Mouse (Mus musculus) lung, postnatal 4 days (tissue): ENCODE data around the gene Clasrp.
"Not testable (repeated sequence)": the region's sequence is repeated elsewhere in the genome, so short reads cannot be mapped to it uniquely, and the experiment has no call there.

Experiments used
- DNase-seq, 2 experiments: peaks; one replicate each; pipeline ENCODE4 v3.0.0; 2021

The Clasrp gene

GRCm38 (mm10) chr7:19607291-19607690, 3.0 kb upstream of the Clasrp start:
- DNase-seq = no peak

GRCm38 (mm10) chr7:19604606-19605214, 424 bp upstream of the Clasrp start:
- DNase-seq = not testable (repeated sequence)

GRCm38 (mm10) chr7:19603055-19603454, 1.2 kb downstream of the Clasrp start:
- DNase-seq = peak in 1 of 2 experiments; percentile 16

- DNase-seq = no peak
Measured at GRCm38 (mm10) chr7:19600562-19600961, 3.7 kb downstream of the Clasrp start.

GRCm38 (mm10) chr7:19593061-19593730, 11.1 kb downstream of the Clasrp start:
- no peak for DNase-seq

GRCm38 (mm10) chr7:19589917-19590316, 14.4 kb downstream of the Clasrp start:
- peak; percentile 52 to 83 for DNase-seq

- DNase-seq = peak; percentile 51 to 69
Measured at GRCm38 (mm10) chr7:19589207-19589606, 15.1 kb downstream of the Clasrp start.

- DNase-seq = no peak
Measured at GRCm38 (mm10) chr7:19586269-19586668, 18.0 kb downstream of the Clasrp start.

- peak; percentile 71 to 85 for DNase-seq
Measured at GRCm38 (mm10) chr7:19580634-19581033, 23.7 kb downstream of the Clasrp start.

GRCm38 (mm10) chr7:19579751-19580150, 24.5 kb downstream of the Clasrp start:
- peak in 1 of 2 experiments; percentile 25 for DNase-seq

- DNase-seq = no peak
Measured at GRCm38 (mm10) chr7:19578436-19578835, 25.9 kb downstream of the Clasrp start.

- DNase-seq = peak; percentile 52 to 60
Measured at GRCm38 (mm10) chr7:19577877-19578414, 26.3 kb downstream of the Clasrp start.

- DNase-seq = peak; percentile 35 to 54
Measured at GRCm38 (mm10) chr7:19577141-19577852, 27.0 kb downstream of the Clasrp start, which contains the start of the genes Zfp296 and Gemin7. Gene Zfp296 (plus strand): TSS chr7:19577287. Gene Gemin7 (minus strand): TSS chr7:19577595.

- DNase-seq = no peak
Measured at GRCm38 (mm10) chr7:19575559-19575958, 28.7 kb downstream of the Clasrp start.

- DNase-seq = no peak
Measured at GRCm38 (mm10) chr7:19573776-19574140, 30.5 kb downstream of the Clasrp start.

GRCm38 (mm10) chr7:19572926-19573775, 31.1 kb downstream of the Clasrp start:
- DNase-seq = peak; percentile 89 to 91

GRCm38 (mm10) chr7:19569647-19570046, 34.6 kb downstream of the Clasrp start:
- no peak for DNase-seq

- DNase-seq = no peak
Measured at GRCm38 (mm10) chr7:19567426-19567825, 36.9 kb downstream of the Clasrp start.

GRCm38 (mm10) chr7:19565803-19566202, 38.5 kb downstream of the Clasrp start:
- no peak for DNase-seq

GRCm38 (mm10) chr7:19564455-19564854, 39.8 kb downstream of the Clasrp start:
- no peak for DNase-seq

GRCm38 (mm10) chr7:19563884-19564283, 40.4 kb downstream of the Clasrp start:
- no peak for DNase-seq

GRCm38 (mm10) chr7:19562643-19563410, 41.5 kb downstream of the Clasrp start, which contains the start of gene Ppp1r37:
Gene Ppp1r37 (minus strand): TSS chr7:19563076.
- DNase-seq = no peak
